Mouse (Mus musculus) liver, adult 2 months (tissue): ENCODE data around the gene Ccdc190.

Experiments
- CTCF ChIP-seq: fragments of 200-500 bp; IDR thresholded peaks from 2 replicates; pipeline ENCODE4 v1.5.1; 2011; ENCODE audit warnings: low read depth, low read length, control low read depth
- POLR2A ChIP-seq: fragments of 200-500 bp; IDR thresholded peaks from 2 replicates; pipeline ENCODE4 v1.6.1; 2011; ENCODE audit warnings: low read length, control low read depth; ENCODE audit not compliant: insufficient read depth; ENCODE audit errors: extremely low read depth

- no peak for TF ChIP-seq POLR2A
- no peak for TF ChIP-seq CTCF
Measured at GRCm38 (mm10) chr1:169880181-169880580, 48.3 kb upstream of the Ccdc190 start.
